Mouse (Mus musculus) monocyte, adult 2 months (primary cell): ENCODE measurements around the gene Ctnnb1.

Source experiments
- DNase-seq, 2 experiments: peaks; one replicate each; pipeline ENCODE4 v3.0.0; 2022; ENCODE audit warnings: low spot score in 2 of 2, low read depth in 1 of 2

Gene Ctnnb1

DNA sequence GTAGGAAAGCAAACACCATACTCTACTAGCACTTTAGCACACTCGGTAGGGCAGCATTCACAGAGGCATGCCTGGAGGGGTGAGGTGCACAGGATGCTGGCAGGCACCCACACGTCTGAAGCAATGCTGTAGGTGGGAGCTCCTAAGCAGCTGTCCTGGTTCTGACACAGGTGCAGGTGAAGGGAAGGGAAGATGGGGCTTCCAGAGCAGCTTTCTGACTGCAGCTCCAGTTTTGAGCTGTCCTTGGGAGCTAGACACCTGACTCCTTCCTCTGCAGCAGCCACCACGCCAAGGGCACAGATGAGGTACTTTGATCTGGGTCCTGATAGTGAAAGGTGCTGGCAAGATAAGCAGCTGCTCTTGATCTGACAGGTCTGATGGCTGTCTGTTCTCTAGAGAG lies 32.5 kb downstream of the Ctnnb1 start:
- DNase-seq: no peak

DNA sequence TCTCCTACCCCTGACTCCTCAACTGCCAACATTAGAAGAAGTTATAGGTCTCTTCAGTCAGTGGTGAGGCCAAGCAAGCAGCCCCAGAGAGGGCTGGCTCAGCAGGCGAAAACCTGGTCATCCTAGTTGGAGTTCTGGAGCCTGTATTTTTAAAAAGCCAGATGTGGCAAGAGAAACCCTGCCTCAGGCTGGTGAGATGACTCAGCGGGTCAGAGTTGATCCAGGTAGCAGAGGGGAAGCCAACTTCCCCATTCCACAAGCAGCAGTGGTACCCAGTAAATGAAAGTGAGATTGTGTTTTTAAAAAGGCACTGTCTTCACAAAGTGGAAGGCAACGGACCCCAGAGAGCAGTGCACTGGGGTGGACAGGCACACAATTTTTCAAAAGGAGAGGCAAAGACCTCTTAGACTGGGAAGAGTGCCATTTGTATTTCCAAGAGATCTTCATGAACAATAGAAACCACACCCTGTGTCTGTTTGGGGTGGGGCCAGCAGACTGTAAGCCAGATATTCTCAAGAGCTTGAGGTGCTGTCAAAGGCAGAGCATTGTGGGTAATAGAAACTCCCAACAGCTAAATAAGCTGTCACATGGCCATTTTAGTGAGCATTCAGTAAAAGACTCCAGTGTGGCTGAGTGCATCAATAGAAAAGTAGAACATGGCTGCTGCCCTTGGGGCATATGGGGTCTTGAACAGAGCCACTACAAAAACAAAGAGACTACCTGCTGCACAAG lies 33.1 kb downstream of the Ctnnb1 start:
- no peak for DNase-seq

DNA sequence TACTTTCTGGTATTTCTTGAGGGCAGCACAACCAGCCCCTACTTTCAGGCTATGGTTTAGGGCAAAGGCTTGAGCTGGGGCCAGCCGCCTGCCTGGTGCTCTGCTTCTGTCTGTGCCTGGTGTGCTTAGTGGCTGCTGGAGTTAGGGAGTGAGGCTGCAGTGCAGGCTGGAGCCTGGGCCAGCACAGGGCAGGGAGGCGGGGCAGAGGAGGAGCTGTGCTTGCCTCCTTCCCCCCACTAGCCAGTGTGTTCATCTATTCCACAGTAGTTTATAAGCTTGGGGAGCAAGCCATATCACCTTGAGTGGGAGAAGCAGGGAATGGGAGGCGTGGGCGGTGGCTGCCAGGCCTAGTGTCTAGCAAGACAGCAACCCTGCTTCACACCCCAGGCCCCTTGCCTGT lies 34.1 kb downstream of the Ctnnb1 start:
- no peak for DNase-seq

DNA sequence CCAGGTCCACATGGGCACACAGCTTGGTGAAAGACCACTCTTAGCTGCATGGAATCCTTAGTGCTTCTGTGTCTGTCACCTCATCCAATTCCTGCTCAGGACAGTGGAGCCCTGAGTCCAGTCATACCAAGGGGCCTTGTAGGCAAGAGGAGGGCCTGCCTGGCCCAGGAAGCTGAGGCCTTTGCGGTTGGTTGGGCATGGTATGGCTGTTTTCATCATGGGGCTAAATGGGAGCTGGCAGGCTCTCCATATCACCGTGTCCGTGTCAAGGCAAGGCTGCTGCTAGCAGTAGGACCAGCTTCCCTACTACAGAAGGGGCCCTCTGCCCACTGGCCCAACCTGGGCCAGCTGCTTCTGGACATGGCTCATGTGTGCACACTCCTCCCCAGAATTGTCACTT lies 34.7 kb downstream of the Ctnnb1 start:
- no peak for DNase-seq

DNA sequence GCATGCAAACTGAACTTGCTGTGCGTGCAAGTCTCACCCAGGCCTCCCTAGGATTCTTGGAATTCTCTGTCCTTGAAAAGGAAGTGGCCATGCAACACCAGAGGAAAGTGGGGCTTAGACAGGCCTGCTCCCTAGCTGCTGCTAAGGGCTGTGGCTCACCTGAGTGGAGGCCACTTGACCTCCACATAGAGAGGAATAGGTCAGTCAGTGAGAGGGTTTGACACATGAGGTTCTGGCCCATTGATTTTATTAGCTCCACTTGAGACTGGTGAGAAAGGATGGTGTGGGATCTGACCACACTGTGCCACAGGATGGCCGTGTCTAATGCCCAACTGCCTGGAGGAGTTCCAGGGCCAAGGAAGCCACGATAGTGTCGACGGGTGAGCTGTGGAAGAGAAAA lies 35.2 kb downstream of the Ctnnb1 start:
- DNase-seq: no peak

DNA sequence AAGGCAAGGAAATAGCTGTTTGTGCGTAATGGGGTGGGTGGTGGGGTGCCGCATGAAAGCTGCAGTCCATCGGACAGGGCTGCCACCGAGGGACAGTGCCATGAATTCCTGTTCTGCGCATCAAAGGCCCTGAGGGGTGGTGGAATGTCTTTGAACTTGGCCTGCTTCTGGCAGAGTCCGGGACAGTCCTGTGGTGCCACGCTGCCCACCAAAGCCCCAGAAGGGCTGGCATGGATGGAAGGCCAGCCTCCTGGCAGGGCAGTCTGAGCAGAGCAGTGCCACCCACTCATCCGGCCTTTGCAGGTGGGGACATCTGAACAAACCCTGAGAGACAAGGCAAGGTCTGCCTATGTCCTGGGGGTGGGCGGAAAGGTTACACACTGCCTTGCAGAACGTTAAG lies 36.0 kb downstream of the Ctnnb1 start:
- no peak for DNase-seq

DNA sequence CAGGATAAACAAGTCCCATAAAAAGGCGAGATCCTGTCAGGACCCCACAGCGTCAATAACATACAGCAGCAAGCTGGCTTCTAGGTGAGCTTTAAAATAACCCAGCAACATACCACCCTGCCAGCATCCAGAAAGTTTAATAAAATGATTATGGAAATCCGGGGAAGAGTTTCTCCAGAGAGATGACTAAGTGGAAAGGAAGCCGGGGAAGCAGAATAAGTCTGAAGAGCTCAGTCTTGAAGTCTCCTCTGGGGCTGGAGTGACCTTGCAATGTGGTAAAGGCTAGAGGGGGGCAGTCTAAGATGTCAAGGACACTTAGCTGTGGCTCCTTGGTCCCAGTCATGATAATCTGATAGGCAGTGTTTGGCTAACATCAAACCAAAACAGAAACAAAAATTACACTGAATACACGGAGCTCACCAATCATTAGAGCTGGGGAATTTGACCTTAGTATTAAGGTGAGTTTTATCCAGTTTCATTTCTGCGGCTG lies 44.1 kb downstream of the Ctnnb1 start:
- DNase-seq: no peak

DNA sequence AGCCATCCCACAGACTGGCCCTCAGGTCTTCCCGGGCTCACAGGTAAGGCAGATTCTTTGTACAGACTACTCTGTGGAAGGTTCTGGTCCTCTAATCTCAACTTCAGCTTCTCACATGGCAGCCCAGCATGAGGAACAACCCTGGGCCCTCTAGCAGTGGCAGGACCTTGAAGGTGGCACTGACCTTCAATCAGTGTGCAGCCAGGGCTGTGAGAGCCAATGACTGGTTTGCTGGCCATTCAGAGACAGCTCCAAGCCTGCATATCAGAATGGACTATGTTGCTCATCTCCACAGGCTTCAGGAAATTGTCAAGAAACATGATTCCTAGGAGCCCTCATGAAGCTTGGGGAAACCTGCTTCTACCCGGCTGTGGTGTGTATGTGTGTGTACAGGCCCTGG lies 45.2 kb downstream of the Ctnnb1 start:
- DNase-seq: no peak

DNA sequence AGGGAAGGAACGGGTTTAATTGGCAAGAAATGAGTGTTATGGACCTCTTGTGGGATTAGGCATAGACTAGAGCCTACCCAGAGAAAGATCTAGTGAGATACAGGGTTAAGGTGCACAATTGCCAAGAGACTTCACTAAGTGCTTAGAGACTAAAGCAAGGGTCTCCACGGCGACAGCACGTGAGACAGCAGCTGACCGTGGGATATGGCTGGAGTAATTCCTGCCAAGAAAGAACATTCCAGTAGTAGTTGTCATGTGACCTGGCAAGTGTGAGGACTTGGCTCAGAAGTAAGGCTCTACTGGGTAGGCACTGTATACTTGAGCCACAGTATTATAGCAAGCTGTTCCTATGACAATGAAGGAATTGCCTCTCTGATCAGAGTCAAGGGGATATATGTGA lies 47.1 kb downstream of the Ctnnb1 start:
- no peak for DNase-seq

DNA sequence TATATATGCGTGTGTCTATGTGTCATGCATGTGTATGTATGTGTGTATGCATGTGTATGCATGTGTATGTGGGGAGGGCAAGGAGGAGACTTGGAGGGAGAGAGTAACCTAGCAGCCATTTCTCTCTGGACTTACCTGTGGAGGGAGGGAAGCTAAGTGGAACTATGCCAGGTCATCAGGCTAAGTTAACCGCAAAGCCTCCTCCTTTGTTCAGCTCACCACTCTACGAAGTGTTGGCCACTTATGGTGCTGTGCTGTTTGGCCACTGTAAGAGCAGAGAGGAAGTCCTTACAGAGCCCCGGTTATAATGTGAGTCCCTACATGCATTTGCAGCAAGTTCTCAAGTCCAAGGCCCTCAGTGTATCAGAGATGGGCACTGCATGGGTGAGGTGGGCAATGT lies 47.8 kb downstream of the Ctnnb1 start:
- DNase-seq: no peak

DNA sequence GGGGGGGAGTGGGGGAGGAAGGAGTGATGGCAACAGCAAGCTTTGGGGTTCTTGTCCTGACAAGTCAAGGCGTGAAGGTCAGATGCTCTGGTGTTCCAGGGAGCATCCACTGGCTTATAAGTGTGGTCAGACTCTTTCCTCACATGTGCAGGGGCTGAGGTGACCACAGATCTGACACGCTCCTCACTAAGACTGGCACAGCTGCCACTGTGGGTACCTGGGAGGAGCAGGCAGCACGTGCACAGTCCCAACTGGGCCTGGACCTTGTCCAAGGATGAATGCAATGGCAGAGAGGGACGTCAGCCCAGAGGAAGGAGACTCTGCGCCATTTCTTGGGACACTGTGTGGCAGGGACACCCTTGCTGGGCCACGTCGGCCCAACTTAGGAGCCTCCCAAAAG lies 52.8 kb downstream of the Ctnnb1 start:
- DNase-seq: no peak

DNA sequence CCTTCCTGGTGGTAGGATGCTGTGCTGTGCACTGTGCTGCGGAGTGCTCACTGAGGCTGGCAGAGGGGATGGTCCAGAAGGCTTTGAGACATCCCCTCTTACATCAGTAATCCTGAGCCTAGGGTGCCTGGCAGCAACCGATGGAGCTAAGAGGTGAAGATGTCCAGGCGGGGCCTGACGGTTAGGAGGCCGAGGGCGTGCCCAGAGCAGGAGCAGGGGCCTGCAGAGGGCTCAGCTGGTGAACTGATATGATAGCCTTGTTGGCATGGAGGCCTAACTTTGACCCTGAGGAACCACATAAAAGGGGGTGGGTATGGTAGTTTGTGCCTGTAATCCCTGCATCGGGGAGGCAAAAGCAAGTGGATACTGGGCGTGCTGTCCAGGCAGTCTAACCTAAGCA lies 54.8 kb downstream of the Ctnnb1 start:
- DNase-seq: no peak

DNA sequence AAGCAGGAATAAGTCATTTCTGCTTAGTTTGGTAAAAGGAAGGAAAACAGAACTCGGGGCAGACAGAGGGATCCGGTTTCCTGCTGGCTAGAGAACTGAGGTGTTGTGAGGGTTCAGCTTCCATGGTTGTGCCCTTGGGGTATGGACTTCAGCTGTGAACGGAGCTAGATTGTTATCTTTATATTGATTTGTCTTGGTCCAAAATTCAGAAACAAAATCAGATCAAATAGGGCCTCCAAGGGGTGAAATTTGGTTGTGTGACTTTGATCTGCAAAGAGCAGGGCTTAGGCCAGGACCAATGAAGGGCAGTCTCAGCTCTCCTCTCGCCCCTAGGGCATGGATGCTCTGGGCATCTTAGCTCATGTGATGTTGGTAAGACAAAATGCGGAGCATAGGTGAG lies 55.5 kb downstream of the Ctnnb1 start:
- DNase-seq: no peak

DNA sequence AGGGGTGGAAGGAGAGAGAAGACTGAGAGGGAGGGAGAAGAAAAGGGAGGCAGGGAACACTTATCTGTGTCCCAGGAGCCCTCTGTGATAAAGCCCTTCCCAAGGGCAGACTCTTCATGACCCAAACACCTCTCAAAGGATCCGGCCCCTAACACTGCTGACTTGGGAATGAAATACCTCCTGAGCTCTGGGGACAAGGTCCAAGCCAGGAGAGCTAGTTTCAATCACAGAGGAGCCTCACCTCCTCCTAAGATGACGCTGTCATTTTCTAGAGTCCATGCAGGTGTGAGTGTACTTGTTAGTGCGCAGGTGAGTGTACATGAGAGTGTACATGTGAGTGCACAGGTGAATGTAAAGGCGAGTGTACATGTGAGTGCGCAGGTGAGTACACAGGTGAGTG lies 56.0 kb downstream of the Ctnnb1 start:
- DNase-seq: no peak

DNA sequence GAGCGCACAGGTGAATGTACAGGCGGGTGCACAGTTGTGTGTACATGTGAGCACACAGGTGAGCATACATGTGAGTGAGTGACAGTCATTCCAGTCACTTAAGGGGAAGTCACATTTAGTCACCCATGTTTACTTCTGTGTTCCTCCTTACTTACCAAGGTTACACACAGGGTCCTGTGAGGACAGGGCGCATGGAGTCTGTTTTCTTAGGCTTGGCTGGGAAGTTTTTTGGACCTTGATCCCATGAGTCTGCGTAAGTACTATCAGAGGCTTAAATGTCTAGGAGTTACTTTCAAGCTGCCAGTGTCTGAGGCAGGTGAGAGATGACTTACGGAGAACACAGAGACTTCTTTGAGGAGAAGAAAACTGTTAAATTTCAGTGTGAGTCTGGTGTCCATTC lies 56.5 kb downstream of the Ctnnb1 start:
- no peak for DNase-seq

DNA sequence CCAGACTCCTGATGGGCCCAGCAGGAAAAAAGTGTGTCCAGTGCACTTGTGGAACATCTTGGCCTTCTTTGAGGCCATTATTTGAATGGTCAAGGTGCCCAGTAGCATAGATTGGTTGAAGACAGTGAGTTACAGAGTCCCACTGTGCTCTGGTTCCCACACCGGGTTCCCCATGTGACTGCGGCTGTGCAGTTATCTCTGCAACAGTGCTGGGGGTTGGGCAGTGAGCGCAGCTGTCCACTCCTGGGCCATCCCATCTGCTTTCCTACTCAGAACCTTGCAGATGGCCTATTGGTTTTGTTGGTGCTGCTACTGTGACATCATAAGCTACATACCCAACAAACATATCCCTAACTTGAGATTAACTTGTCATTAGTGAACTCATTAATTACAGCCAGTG lies 57.2 kb downstream of the Ctnnb1 start:
- no peak for DNase-seq

DNA sequence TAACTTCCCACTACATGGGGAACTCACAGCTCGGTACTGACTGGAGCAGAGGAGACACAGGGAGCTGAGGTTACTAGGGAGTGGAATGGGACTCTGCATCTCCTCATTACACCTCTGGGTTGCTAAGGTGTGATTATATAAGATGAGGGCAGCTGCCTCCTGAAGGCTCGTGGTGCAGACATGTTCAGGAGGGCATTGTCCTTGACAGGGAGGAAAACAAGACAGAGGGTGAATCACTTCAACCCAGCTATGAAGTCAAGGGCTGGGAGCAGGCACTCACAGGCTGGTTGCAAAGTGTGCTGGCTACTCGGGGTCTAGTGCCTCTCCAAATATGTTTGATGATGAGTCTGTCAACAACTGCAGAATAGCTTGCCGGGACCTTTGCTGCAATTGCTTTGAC lies 58.0 kb downstream of the Ctnnb1 start:
- DNase-seq: no peak

DNA sequence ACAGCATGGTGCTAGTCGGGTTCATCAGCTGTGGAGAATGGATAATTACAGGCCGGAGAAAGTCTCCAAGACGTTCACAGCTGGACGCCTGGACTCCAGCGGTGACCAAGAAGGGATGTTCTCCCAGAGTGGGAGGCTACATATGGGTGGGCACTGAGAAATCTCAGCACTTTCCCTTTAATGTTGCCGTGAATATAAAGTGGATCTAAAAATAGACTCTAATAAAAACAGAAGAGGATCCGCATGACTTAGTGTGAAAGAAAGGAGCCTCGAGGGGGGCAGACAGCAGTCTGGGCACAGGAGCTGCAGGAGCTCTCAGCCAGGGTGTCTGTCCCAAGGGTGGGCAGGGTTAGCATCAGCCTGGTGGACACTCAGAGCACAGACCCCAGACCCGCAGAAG lies 59.1 kb downstream of the Ctnnb1 start:
- DNase-seq: no peak

DNA sequence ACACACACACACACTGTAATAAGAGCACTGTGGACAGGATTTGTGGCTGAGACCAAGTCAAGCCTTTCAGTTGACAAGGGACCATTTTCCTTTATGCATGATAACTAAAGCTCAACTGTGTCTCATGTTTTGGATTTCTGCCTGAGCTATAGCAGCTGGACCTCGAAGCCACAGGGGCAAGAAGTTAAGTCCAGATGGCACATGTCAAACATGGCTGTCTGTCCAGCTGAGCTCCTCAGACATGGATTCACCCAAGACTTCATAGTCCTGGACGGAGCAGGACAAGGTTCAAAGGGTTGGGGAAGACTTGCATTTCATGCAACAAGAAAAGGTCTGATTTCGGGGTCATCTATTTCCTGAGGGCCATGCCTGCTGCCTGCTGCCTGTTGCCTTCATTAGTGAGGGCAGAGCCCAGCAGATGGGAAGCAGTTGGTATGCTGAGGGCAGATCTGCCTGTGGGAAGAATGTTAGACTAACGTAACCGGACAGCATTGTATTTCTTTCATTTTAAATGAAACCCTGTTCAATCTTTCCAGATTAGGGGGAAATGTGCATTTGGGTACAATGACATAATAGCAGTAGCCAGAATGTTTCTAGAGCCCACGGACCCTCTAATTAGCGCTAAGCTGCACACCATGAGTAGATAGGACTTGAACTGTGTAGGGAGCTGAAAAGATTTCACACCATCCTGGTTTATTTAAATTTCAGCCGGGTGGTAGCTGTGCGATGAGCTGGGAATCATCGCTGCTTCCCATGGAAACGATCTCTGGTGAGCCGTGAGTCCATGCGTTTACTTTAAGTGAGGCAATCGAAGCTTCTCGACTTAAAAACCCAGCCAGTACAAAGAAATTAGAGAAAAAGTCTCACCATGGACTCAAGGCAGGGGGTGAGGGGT lies 61.0 kb downstream of the Ctnnb1 start:
- no peak for DNase-seq

DNA sequence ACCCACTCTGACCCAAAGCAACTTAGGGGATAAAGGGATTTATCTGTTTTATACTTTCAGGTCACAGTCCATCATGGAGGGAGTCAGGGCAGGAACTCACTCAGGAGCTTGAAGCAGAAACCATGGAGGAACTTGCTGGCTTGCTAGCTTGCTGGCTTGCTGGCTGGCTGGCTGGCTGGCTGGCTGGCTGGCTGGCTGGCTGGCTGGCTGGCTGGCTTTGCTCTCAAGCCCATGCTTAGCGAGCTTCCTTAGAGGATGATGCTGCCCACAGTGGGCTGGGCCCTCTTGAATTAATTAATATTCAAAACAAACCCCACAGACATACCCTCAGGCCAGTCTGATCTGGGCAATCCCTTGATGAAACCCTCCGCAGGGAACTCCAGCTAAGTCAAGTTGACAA lies 62.8 kb downstream of the Ctnnb1 start:
- no peak for DNase-seq

DNA sequence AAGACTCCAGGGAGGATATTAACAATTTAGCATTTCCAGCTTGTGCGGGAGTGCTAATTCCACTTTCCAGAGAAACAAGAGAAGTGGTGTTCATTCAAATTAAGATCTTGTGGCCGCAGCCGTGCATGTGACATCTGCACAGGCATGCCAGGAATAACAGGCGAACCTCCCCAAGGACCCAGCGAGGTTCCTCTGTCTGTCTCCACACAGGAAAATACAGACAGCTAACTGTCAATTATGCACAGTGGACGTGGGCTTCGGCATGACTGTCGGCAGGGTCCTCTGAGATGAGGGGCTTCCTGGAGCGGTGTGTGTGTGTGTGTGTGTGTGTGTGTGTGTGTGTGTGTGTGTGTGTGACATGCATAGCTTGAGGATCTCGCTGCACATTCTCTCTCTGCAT lies 64.0 kb downstream of the Ctnnb1 start:
- DNase-seq: no peak
